9 mouse cellular contexts compared by ENCODE assay signal in genomic region chr12:99336349-99337170, GRCm38 (mm10).
A peak's percentile ranks its signal among the peaks of the same experiment; 100 is the strongest.
DNase-seq lines count a peak whose midpoint lies in the region; ATAC-seq lines count a peak whose summit lies in the region.
"Had no signal": no experiment of that assay in that cellular context is flagged by ENCODE, and none has a peak within 500 bp of the region (broad histone marks: within the 10 kb centered on the region; RNA-seq: fewer than 3 reads in every experiment).

No protein-coding gene starts in this region.

- peaks cover 73% of the 10 kb centered on the region for H3K4me1 ChIP-seq in forebrain, embryonic 14.5 days (ENCODE audit: control insufficient read depth, insufficient read depth, low read length)
- H3K4me1 ChIP-seq in limb, embryonic 10.5 days: peaks cover 58% of the 10 kb centered on the region
- H3K4me1 ChIP-seq in neural tube, embryonic 13.5 days (replicated peaks): peaks cover 95% of the 10 kb centered on the region

- H3K9ac ChIP-seq in forebrain, embryonic 14.5 days (ENCODE audit: low read length): peak overlapping the region; percentile 17; the same call in 1 of the 2 replicates
- no peak overlapping the region for H3K9ac ChIP-seq in neural tube, embryonic 13.5 days

- no peak overlapping the region for H3K4me3 ChIP-seq in forebrain, embryonic 14.5 days (ENCODE audit: low read depth, low read length)
- no peak overlapping the region for H3K4me3 ChIP-seq in limb, embryonic 10.5 days
- no peak overlapping the region for H3K4me3 ChIP-seq in neural tube, embryonic 13.5 days

- H3K4me2 ChIP-seq in forebrain, embryonic 14.5 days (ENCODE audit: low read length): no peak overlapping the region
- no peak overlapping the region for H3K4me2 ChIP-seq in neural tube, embryonic 13.5 days

- peak overlapping the region; percentile 63 for H3K27ac ChIP-seq in forebrain, embryonic 14.5 days (ENCODE audit: low read depth, low read length)
- H3K27ac ChIP-seq in limb, embryonic 10.5 days: peak overlapping the region; percentile 30; the same call in 1 of the 2 replicates
- peak overlapping the region; percentile 76 for H3K27ac ChIP-seq in neural tube, embryonic 13.5 days (replicated peaks)
- H3K27ac ChIP-seq: macrophage had no signal

- intact Hi-C loops in heart, postnatal 14 days (cut with DNase I): no loop called here

- DNase-seq in frontal cortex, postnatal 14 days (ENCODE audit: low spot score in 2 of 2): no peak
- DNase-seq in forebrain, embryonic 14.5 days (ENCODE audit: low spot score): peak; percentile 84
- DNase-seq in heart, postnatal 14 days: peak; percentile 84 to 87
- no peak for DNase-seq in limb, embryonic 10.5 days (ENCODE audit: low spot score)
- DNase-seq in spleen, postnatal 36 days (ENCODE audit: low spot score in 2 of 2): no peak

- 35% methylated on average over 12 of the region's 12 CpGs for WGBS in forebrain, embryonic 14.5 days
- WGBS in limb, embryonic 10.5 days: 64% methylated on average over 12 of the region's 12 CpGs
- 23% methylated on average over 12 of the region's 12 CpGs for WGBS in neural tube, embryonic 13.5 days

- H3K27me3 ChIP-seq in forebrain, embryonic 14.5 days (replicated peaks; ENCODE audit: control insufficient read depth, insufficient read depth, low read length): no peaks in the 10 kb centered on the region
- H3K27me3 ChIP-seq in limb, embryonic 10.5 days (ENCODE audit: low read depth, poor library complexity, severe bottlenecking): no peaks in the 10 kb centered on the region
- no peaks in the 10 kb centered on the region for H3K27me3 ChIP-seq in neural tube, embryonic 13.5 days

- H3K36me3 ChIP-seq in forebrain, embryonic 14.5 days (ENCODE audit: control insufficient read depth, insufficient read depth, low read length): 0 out of 2 replicates have a peak, but pooled peaks cover 4% of the 10 kb centered on the region
- peaks cover 34% of the 10 kb centered on the region for H3K36me3 ChIP-seq in limb, embryonic 10.5 days
- H3K36me3 ChIP-seq in neural tube, embryonic 13.5 days: no peaks in the 10 kb centered on the region

- peak; percentile 51 for ATAC-seq in frontal cortex, adult (ENCODE audit: low TSS enrichment)
- peak; percentile 69 for ATAC-seq in cerebellum, adult (ENCODE audit: insufficient number of reproducible peaks, low FRiP score, low TSS enrichment)
- ATAC-seq in forebrain, embryonic 14.5 days: peak; percentile 24; the same call in 1 of the 2 replicates
- peak; percentile 9; the same call in 1 of the 2 replicates for ATAC-seq in neural tube, embryonic 13.5 days (ENCODE audit: low read depth)

- H3K9me3 ChIP-seq in forebrain, embryonic 14.5 days (replicated peaks; ENCODE audit: control insufficient read depth, low read length): no peaks in the 10 kb centered on the region
- no peaks in the 10 kb centered on the region for H3K9me3 ChIP-seq in limb, embryonic 10.5 days (replicated peaks)
- H3K9me3 ChIP-seq in neural tube, embryonic 13.5 days: no peaks in the 10 kb centered on the region

Comparison
In these comparisons a context has a peak if more than half of its experiments do, and no peak if none do; other contexts are left out.
1. ATAC-seq: peak in every context shown above with its lines; median percentile 69 in cerebellum, adult; 51 in frontal cortex, adult; 24 in forebrain, embryonic 14.5 days; 9 in neural tube, embryonic 13.5 days.
2. DNase-seq: peak in forebrain, embryonic 14.5 days (single experiment) and heart, postnatal 14 days (2 of 2); none in frontal cortex, postnatal 14 days (0 of 2), limb, embryonic 10.5 days (single experiment) and spleen, postnatal 36 days (0 of 2).
3. Peak in every context shown above with its lines, with median percentiles within 50 percentile points of each other: H3K27ac ChIP-seq.